Mouse (Mus musculus) kidney, adult 2 months (tissue): ENCODE results near the gene Ssr3. TPM values are rescaled to one million over a fixed set of nuclear protein-coding genes. Genes with fewer than 3 reads are reported as not detected.
"Not testable (repeated sequence)": the region's sequence is repeated elsewhere in the genome, so short reads cannot be mapped to it uniquely, and the experiment has no call there.

Experiments used
- DNase-seq: peaks from one replicate; pipeline ENCODE4 v3.0.0; 2021
- H3K27ac ChIP-seq: fragments of 200-500 bp; 2 replicates; pipeline ENCODE4 v1.5.1; 2012; ENCODE audit warnings: low read depth, low read length, control low read depth, inconsistent platforms; ENCODE audit not compliant: insufficient read depth
- H3K27me3 ChIP-seq: fragments of 200-500 bp; replicated peaks from 2 replicates; pipeline ENCODE4 v1.6.1; 2012; ENCODE audit warnings: mild to moderate bottlenecking, moderate library complexity, low read length, inconsistent platforms; ENCODE audit not compliant: control insufficient read depth, insufficient read depth
- H3K36me3 ChIP-seq: fragments of 200-500 bp; 2 replicates; pipeline ENCODE4 v1.6.1; 2012; ENCODE audit warnings: mild to moderate bottlenecking, moderate library complexity, low read length, inconsistent platforms; ENCODE audit not compliant: control insufficient read depth, insufficient read depth
- H3K4me1 ChIP-seq: fragments of 200-500 bp; 2 replicates; pipeline ENCODE4 v1.6.1; 2011; ENCODE audit warnings: low read length; ENCODE audit not compliant: control insufficient read depth, insufficient read depth
- H3K4me3 ChIP-seq: fragments of 200-500 bp; 2 replicates; pipeline ENCODE4 v1.5.1; 2011; ENCODE audit warnings: mild to moderate bottlenecking, low read depth, low read length, control low read depth; ENCODE audit not compliant: insufficient read depth
- CTCF ChIP-seq: fragments of 200-500 bp; conservative IDR thresholded peaks from 2 replicates; pipeline ENCODE4 v1.5.1; 2011; ENCODE audit warnings: low read depth, mild to moderate bottlenecking, control low read depth, low read length, moderate library complexity, mixed read lengths; ENCODE audit not compliant: insufficient read depth, insufficient read length
- POLR2A ChIP-seq: fragments of 200-500 bp; IDR thresholded peaks from one replicate; pipeline ENCODE4 v1.6.1; 2011; ENCODE audit warnings: low read depth, low read length, control low read depth
- WGBS: fragments of 180-500 bp; shearing (Covaris S2); methylation state at CpG from one replicate; pipeline ENCODE4 v1.1.7; 2018; 5-methylcytosine and 5-hydroxymethylcytosine counted together
- polyA plus RNA-seq: library from polyadenylated mRNA; depleted of rRNA; stranded (reverse); fragments of >200 nt; gene quantifications from 2 replicates; pipeline ENCODE4 v1.2.3, GENCODE M21; 2012

The Ssr3 gene
- polyA plus RNA-seq, 1 experiment = 80.8 TPM

DNA sequence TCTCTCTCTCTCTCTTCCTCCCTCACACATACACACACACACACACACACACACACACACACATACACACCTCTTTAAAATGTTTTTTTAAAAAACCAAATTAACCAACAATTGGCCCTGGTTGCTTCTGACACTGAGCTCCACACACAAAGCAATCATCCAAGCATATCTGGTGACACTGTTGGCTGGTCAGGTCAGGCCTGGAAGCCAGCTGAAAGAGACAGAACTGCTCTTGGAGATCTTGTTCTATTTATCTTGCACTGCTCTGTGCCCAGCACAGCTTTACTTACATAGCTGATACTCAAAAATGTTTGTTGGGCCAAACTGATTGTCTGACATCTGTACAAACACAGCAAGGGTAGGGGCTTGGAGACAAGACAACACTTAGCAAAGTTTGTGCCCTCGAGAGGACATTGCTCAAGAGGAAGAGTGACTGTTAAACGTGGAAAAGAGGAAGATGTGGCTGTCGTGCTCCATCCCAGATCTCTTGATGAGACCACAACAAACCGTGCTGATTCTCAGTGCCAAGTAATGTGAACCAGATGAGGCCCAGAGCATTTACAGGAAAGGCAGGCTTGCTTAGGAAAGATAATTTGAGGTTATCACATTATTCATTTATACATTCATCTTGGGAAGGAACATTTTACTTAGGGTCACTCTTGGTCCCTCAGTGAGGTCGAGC, 25.6 kb upstream of the Ssr3 start:
- WGBS = 53% methylated on average over 5 of the region's 5 CpGs
- H3K4me3 ChIP-seq = no peak overlapping the region
- no peaks in the 10 kb centered on the region for H3K27me3 ChIP-seq
- no peak overlapping the region for H3K27ac ChIP-seq
- no peaks in the 10 kb centered on the region for H3K4me1 ChIP-seq
- no peaks in the 10 kb centered on the region for H3K36me3 ChIP-seq
- DNase-seq = no peak
- TF ChIP-seq POLR2A = no peak
- TF ChIP-seq CTCF = no peak

DNA sequence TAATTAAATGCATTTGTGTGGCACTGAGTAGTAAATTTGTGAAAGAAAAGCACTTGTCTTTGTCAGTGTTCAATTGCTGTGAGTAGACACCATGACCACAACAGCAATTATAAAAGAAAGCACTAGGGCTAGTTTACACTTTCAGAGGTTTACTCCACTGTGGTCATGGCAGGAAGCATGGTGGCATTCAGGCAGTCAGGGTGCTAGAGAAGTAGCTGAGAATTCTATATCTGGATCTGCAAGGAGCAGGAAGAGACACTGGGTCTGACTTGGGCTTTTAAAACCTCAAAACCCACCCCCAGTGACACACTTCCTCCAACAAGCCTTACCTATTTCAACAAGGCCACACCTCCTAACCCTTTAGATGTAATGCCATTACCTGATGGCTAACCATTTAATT, 24.1 kb upstream of the Ssr3 start:
- Histone ChIP-seq H3K27me3 (no peaks in the 10 kb centered on the region), H3K36me3 (no peaks in the 10 kb centered on the region), H3K4me1 (no peaks in the 10 kb centered on the region), H3K27ac (no peak overlapping the region), H3K4me3 (no peak overlapping the region)
- DNase-seq = no peak
- TF ChIP-seq POLR2A (no peak), CTCF (no peak)

DNA sequence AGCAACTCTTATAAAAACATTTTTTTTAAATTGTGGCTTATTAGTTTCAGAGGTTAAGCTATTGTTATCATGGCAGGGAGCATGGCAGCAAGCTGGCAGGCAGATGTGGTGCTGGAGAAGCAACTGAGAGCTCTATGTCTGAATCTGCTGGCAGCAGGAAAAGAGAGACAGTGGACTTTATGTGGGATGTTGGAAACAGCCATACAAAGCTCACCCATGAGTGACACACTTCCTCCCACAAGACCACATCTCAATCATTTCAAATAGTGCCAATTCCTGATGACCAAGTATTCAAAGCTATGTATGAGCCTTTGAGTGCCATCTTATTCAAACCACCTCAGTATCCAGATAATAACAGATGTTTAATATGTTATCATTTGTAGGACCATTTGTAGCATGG, 15.5 kb upstream of the Ssr3 start:
- Histone ChIP-seq H3K36me3 (no peaks in the 10 kb centered on the region), H3K27me3 (no peaks in the 10 kb centered on the region), H3K27ac (no peak overlapping the region), H3K4me3 (no peak overlapping the region), H3K4me1 (no peaks in the 10 kb centered on the region)
- DNase-seq = no peak
- no peak for TF ChIP-seq CTCF
- no peak for TF ChIP-seq POLR2A

DNA sequence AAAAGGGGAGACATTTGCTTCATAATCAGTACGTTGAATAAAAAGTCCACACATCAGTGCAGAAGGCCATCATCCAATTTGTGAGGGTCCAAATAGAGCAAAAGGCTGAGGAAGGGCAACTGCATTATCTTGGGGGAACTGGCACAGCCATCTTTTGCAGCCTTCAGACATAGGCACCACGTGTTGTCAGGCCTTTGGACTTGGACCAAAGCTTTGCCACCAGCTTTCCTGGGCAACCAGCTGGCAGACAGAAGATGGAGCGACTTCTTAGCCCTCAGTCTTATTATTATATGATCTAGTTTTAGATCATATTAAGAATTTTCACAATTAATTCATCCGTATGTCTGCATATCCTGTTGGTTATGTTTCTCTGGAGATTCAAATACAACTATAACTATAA, 13.4 kb upstream of the Ssr3 start:
- 78% methylated on average over 4 of the region's 4 CpGs for WGBS
- no peaks in the 10 kb centered on the region for H3K27me3 ChIP-seq
- TF ChIP-seq CTCF (no peak), POLR2A (no peak)
- H3K27ac ChIP-seq = no peak overlapping the region
- H3K4me3 ChIP-seq = no peak overlapping the region
- H3K4me1 ChIP-seq = no peaks in the 10 kb centered on the region
- no peak for DNase-seq
- no peaks in the 10 kb centered on the region for H3K36me3 ChIP-seq

DNA sequence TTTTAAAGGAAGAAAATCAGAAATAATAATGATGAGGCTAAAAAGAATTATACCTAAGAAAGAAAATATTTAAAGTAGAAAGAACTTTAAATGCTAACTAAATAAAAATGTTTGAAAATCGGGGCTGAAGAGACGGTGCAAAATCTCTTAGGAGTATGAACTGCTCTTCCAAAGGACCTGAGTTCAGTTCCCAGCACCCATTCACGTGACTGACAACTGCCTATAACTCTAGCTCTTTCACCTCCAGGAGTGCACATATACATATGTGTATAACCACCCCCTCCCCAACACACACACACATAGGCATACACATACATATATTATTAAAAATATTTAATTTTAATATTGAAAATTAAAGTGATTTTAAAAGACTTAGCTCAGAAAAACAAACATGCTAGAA, 5.1 kb upstream of the Ssr3 start:
- H3K36me3 ChIP-seq = no peaks in the 10 kb centered on the region
- H3K4me3 ChIP-seq = no peak overlapping the region
- no peaks in the 10 kb centered on the region for H3K27me3 ChIP-seq
- WGBS = 93% methylated on average over 3 of the region's 3 CpGs
- no peak for TF ChIP-seq POLR2A
- TF ChIP-seq CTCF = no peak
- H3K27ac ChIP-seq = no peak overlapping the region
- no peak for DNase-seq
- H3K4me1 ChIP-seq = no peaks in the 10 kb centered on the region

DNA sequence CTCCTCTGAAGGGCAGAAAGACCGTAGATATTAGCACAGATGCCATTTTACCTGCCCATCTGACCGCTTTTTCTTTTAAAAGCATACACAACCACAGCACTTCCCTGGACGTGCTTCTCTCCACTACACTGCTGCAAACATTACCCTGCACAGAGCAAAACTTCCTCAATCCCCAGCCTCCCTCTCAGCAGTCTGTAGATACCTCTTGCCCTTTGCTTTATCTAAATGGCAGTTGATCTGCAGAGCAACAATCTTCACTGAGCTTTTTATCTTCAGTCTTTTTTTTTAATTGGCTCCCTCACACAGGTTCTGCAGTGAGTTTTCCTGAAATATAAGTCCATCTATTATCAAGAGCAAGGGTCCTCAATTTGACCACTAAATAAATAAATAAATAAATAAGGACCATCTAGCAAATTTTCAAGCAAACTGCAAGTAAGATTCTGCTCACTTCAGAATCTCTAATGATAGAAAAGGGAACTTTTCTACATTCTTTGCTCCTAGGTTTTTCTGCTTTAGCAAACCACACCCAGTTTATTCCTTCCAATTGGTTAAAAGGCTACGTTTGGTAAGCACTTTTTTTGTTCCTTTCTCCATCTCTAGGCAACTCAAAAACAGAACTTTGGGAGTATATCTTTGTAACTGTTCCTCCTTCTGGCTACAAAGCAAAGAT, 4.5 kb upstream of the Ssr3 start:
- no peak for DNase-seq
- no peaks in the 10 kb centered on the region for H3K27me3 ChIP-seq
- H3K4me3 ChIP-seq = no peak overlapping the region
- TF ChIP-seq CTCF (no peak), POLR2A (no peak)
- no peaks in the 10 kb centered on the region for H3K4me1 ChIP-seq
- H3K27ac ChIP-seq = no peak overlapping the region
- no peaks in the 10 kb centered on the region for H3K36me3 ChIP-seq
- 81% methylated on average over 4 of the region's 4 CpGs for WGBS

DNA sequence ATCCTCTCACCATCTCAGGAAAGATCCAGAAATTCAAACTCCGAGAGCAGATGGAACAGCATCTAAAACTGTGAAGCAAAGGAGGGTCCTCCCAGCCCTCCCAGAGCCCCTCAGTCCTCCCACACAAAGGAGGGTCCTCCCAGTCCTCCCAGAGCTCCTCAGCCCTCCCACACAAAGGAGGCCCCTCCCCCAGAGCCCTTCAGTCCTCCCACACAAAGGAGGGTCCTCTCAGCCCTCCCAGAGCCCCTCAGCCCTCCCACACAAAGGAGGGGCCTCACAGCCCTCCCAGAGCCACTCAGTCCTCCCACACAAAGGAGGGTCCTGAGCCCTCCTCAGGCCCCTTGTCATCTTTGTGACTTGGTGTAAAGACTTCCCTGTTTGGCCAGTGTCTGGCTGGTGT, 2.7 kb upstream of the Ssr3 start:
- not testable (repeated sequence) for H3K4me3 ChIP-seq, H3K36me3 ChIP-seq, H3K4me1 ChIP-seq, DNase-seq, H3K27me3 ChIP-seq, H3K27ac ChIP-seq
- 67% methylated on average over 1 of the region's 1 CpGs for WGBS
